Mouse (Mus musculus): ENCODE results near the gene Pex11g. TPM values are rescaled to one million over a fixed set of nuclear protein-coding genes. Genes with fewer than 3 reads are reported as not detected.
A peak's percentile ranks its signal among the peaks of the same experiment; 100 is the strongest.

Pex11g gene
- polyA plus RNA-seq, 1 experiment from 2014 or later, result 4.2 TPM

GRCm38 (mm10) chr8:3498583-3498982 is 31.1 kb upstream of the Pex11g start:
- H3K9me3 ChIP-seq, result peaks cover 16% of the 10 kb centered on the region; the same call in 1 of the 2 replicates
- H3K27me3 ChIP-seq (replicated peaks), result no peaks in the 10 kb centered on the region
- H3K27ac ChIP-seq, result no peak overlapping the region
- H3K4me3 ChIP-seq, result no peak overlapping the region
- H3K4me1 ChIP-seq, result peaks cover 22% of the 10 kb centered on the region
- no peak overlapping the region for H3K9ac ChIP-seq
- H3K4me2 ChIP-seq (replicated peaks), result no peak overlapping the region
- no peak for ATAC-seq (ENCODE audit: low FRiP score, low read depth)
- H3K36me3 ChIP-seq, result peaks cover 35% of the 10 kb centered on the region
- 90% methylated on average over 3 of the region's 3 CpGs for WGBS

GRCm38 (mm10) chr8:3496428-3496748 is 28.9 kb upstream of the Pex11g start:
- H3K4me2 ChIP-seq (replicated peaks), result no peak overlapping the region
- no peak overlapping the region for H3K9ac ChIP-seq
- H3K9me3 ChIP-seq, result peaks cover 16% of the 10 kb centered on the region; the same call in 1 of the 2 replicates
- peaks cover 35% of the 10 kb centered on the region for H3K36me3 ChIP-seq
- H3K27me3 ChIP-seq (replicated peaks), result no peaks in the 10 kb centered on the region
- WGBS, result 93% methylated on average over 15 of the region's 15 CpGs
- ATAC-seq (ENCODE audit: low FRiP score, low read depth), result no peak
- no peak overlapping the region for H3K4me3 ChIP-seq
- no peak overlapping the region for H3K27ac ChIP-seq
- peaks cover 20% of the 10 kb centered on the region for H3K4me1 ChIP-seq

GRCm38 (mm10) chr8:3495578-3496427 is 28.3 kb upstream of the Pex11g start:
- no peak overlapping the region for H3K4me3 ChIP-seq
- H3K9ac ChIP-seq, result no peak overlapping the region
- no peak overlapping the region for H3K27ac ChIP-seq
- ATAC-seq (ENCODE audit: low FRiP score, low read depth), result no peak
- H3K9me3 ChIP-seq, result peaks cover 16% of the 10 kb centered on the region; the same call in 1 of the 2 replicates
- H3K4me2 ChIP-seq (replicated peaks), result no peak overlapping the region
- H3K27me3 ChIP-seq (replicated peaks), result no peaks in the 10 kb centered on the region
- H3K36me3 ChIP-seq, result peaks cover 35% of the 10 kb centered on the region
- peaks cover 14% of the 10 kb centered on the region for H3K4me1 ChIP-seq
- WGBS, result 95% methylated on average over 44 of the region's 44 CpGs

- Histone ChIP-seq H3K4me1 (peaks cover 13% of the 10 kb centered on the region; the same call in 1 of the 2 replicates), H3K4me2 (replicated peaks) (peak overlapping the region; percentile 77), H3K9ac (peak overlapping the region; percentile 98), H3K36me3 (peaks cover 35% of the 10 kb centered on the region), H3K27me3 (replicated peaks) (no peaks in the 10 kb centered on the region), H3K27ac (no peak overlapping the region), H3K4me3 (peak overlapping the region; percentile 85), H3K9me3 (peaks cover 16% of the 10 kb centered on the region; the same call in 1 of the 2 replicates)
- ATAC-seq (ENCODE audit: low FRiP score, low read depth), result peak; percentile 30; the same call in 1 of the 2 replicates
- 37% methylated on average over 6 of the region's 6 CpGs for WGBS
These were observed 26.3 kb upstream of the Pex11g start for GRCm38 (mm10) chr8:3493845-3494208.

- peaks cover 13% of the 10 kb centered on the region; the same call in 1 of the 2 replicates for H3K4me1 ChIP-seq
- peak; percentile 92 for ATAC-seq (ENCODE audit: low FRiP score, low read depth)
- H3K36me3 ChIP-seq, result peaks cover 35% of the 10 kb centered on the region
- peak within 1 kb of the TSS; percentile 85 for H3K4me3 ChIP-seq
- no peaks in the 10 kb centered on the region for H3K27me3 ChIP-seq (replicated peaks)
- peak within 1 kb of the TSS; percentile 98 for H3K9ac ChIP-seq
- H3K4me2 ChIP-seq (replicated peaks), result peak within 1 kb of the TSS; percentile 77
- peak within 1 kb of the TSS; percentile 70 for H3K27ac ChIP-seq
- H3K9me3 ChIP-seq, result peaks cover 16% of the 10 kb centered on the region; the same call in 1 of the 2 replicates
- WGBS, result under 1% methylated on average over 58 of the region's 64 CpGs
These were observed 25.7 kb upstream of the Pex11g start, which contains the start of gene Zfp358 for GRCm38 (mm10) chr8:3492901-3493844. Gene Zfp358 (plus strand): TSS chr8:3493138.

GRCm38 (mm10) chr8:3485192-3485591 is 17.7 kb upstream of the Pex11g start:
- ATAC-seq (ENCODE audit: low FRiP score, low read depth), result no peak
- no peak overlapping the region for H3K27ac ChIP-seq
- WGBS, result 29% methylated on average over 5 of the region's 5 CpGs

GRCm38 (mm10) chr8:3483546-3483945 is 16.1 kb upstream of the Pex11g start:
- Histone ChIP-seq H3K9ac (no peak overlapping the region), H3K27me3 (replicated peaks) (no peaks in the 10 kb centered on the region), H3K4me1 (no peaks in the 10 kb centered on the region), H3K36me3 (no peaks in the 10 kb centered on the region), H3K4me3 (no peak overlapping the region), H3K9me3 (no peaks in the 10 kb centered on the region), H3K4me2 (replicated peaks) (no peak overlapping the region), H3K27ac (no peak overlapping the region)
- 89% methylated on average over 7 of the region's 7 CpGs for WGBS
- no peak for ATAC-seq (ENCODE audit: low FRiP score, low read depth)

More at GRCm38 (mm10) chr8:3485192-3485591, 17.7 kb upstream of the Pex11g start:
- H3K9ac ChIP-seq, result no peak overlapping the region
- H3K4me3 ChIP-seq, result no peak overlapping the region
- no peaks in the 10 kb centered on the region for H3K36me3 ChIP-seq
- no peaks in the 10 kb centered on the region for H3K4me1 ChIP-seq
- H3K9me3 ChIP-seq, result no peaks in the 10 kb centered on the region
- H3K27me3 ChIP-seq (replicated peaks), result no peaks in the 10 kb centered on the region
- H3K4me2 ChIP-seq (replicated peaks), result no peak overlapping the region

- Histone ChIP-seq H3K36me3 (no peaks in the 10 kb centered on the region), H3K9me3 (no peaks in the 10 kb centered on the region), H3K4me2 (replicated peaks) (no peak overlapping the region), H3K27me3 (replicated peaks) (no peaks in the 10 kb centered on the region; the same call in 1 of the 2 replicates), H3K27ac (no peak overlapping the region), H3K9ac (no peak overlapping the region), H3K4me1 (no peaks in the 10 kb centered on the region), H3K4me3 (no peak overlapping the region)
- WGBS, result 88% methylated on average over 22 of the region's 22 CpGs
- no peak for ATAC-seq (ENCODE audit: low FRiP score, low read depth)
These were observed 14.8 kb upstream of the Pex11g start for GRCm38 (mm10) chr8:3482240-3482740.

GRCm38 (mm10) chr8:3481605-3482004 is 14.1 kb upstream of the Pex11g start:
- no peaks in the 10 kb centered on the region for H3K4me1 ChIP-seq
- no peak overlapping the region for H3K27ac ChIP-seq
- no peaks in the 10 kb centered on the region for H3K36me3 ChIP-seq
- H3K9me3 ChIP-seq, result no peaks in the 10 kb centered on the region
- no peak overlapping the region for H3K4me3 ChIP-seq
- no peak overlapping the region for H3K9ac ChIP-seq
- WGBS, result 71% methylated on average over 5 of the region's 5 CpGs
- ATAC-seq (ENCODE audit: low FRiP score, low read depth), result no peak
- H3K4me2 ChIP-seq (replicated peaks), result no peak overlapping the region
- no peaks in the 10 kb centered on the region; the same call in 1 of the 2 replicates for H3K27me3 ChIP-seq (replicated peaks)

GRCm38 (mm10) chr8:3480221-3480785 is 12.8 kb upstream of the Pex11g start:
- Histone ChIP-seq H3K27ac (no peak overlapping the region), H3K36me3 (no peaks in the 10 kb centered on the region), H3K9ac (no peak overlapping the region), H3K4me2 (replicated peaks) (no peak overlapping the region), H3K4me3 (no peak overlapping the region), H3K27me3 (replicated peaks) (peaks cover 9% of the 10 kb centered on the region), H3K9me3 (no peaks in the 10 kb centered on the region), H3K4me1 (no peaks in the 10 kb centered on the region)
- no peak for ATAC-seq (ENCODE audit: low FRiP score, low read depth)
- WGBS, result 75% methylated on average over 4 of the region's 4 CpGs

GRCm38 (mm10) chr8:3475715-3476429 is 8.4 kb upstream of the Pex11g start:
- Histone ChIP-seq H3K4me2 (replicated peaks) (peak overlapping the region; percentile 48), H3K27ac (no peak overlapping the region), H3K4me3 (peak overlapping the region; percentile 24), H3K9ac (no peak overlapping the region), H3K4me1 (no peaks in the 10 kb centered on the region), H3K27me3 (replicated peaks) (peaks cover 9% of the 10 kb centered on the region), H3K36me3 (no peaks in the 10 kb centered on the region), H3K9me3 (no peaks in the 10 kb centered on the region)
- WGBS, result 27% methylated on average over 37 of the region's 37 CpGs
- peak; percentile 48; the same call in 1 of the 2 replicates for ATAC-seq (ENCODE audit: low FRiP score, low read depth)
